Mouse (Mus musculus) heart, embryonic 15.5 days (tissue): ENCODE measurements at regions not wholly inside any gene's neighbourhood (a gene's known extent, or its start where the extent isn't known, plus 50 kb on each side); places are given as distances from the start of the nearest gene placed in this dataset.

ENCODE experiments used
- ATAC-seq: fragments of 200-750 bp; cut with Nextera tagmentation; replicated peaks from 2 replicates; pipeline ENCODE4 v1.8.0; 2017; ENCODE audit warnings: low read depth, moderate TSS enrichment; ENCODE audit not compliant: insufficient number of reproducible peaks, insufficient read depth, low FRiP score
- H3K27ac ChIP-seq: fragments of 300-500 bp; sonication (generic); 2 replicates; pipeline ENCODE4 v1.5.1; 2015; ENCODE audit warnings: mild to moderate bottlenecking, inconsistent platforms
- H3K27me3 ChIP-seq: fragments of 300-500 bp; sonication (generic); 2 replicates; pipeline ENCODE4 v1.6.1; 2015; ENCODE audit warnings: inconsistent platforms
- H3K36me3 ChIP-seq: fragments of 300-500 bp; sonication (generic); 2 replicates; pipeline ENCODE4 v1.6.1; 2015; ENCODE audit warnings: mild to moderate bottlenecking, inconsistent platforms
- H3K4me1 ChIP-seq: fragments of 300-500 bp; sonication (generic); replicated peaks from 2 replicates; pipeline ENCODE4 v1.6.1; 2015; ENCODE audit warnings: inconsistent platforms
- H3K4me2 ChIP-seq: fragments of 300-500 bp; sonication (generic); 2 replicates; pipeline ENCODE4 v1.6.1; 2015; ENCODE audit warnings: inconsistent platforms, mild to moderate bottlenecking, moderate library complexity
- H3K4me3 ChIP-seq: fragments of 300-500 bp; sonication (generic); 2 replicates; pipeline ENCODE4 v1.5.1; 2015; ENCODE audit warnings: mild to moderate bottlenecking, inconsistent platforms
- H3K9ac ChIP-seq: fragments of 300-500 bp; sonication (generic); 2 replicates; pipeline ENCODE4 v1.6.1; 2015; ENCODE audit warnings: mild to moderate bottlenecking, inconsistent platforms
- H3K9me3 ChIP-seq: fragments of 300-500 bp; sonication (generic); replicated peaks from 2 replicates; pipeline ENCODE4 v1.6.1; 2016; ENCODE audit warnings: inconsistent platforms
- WGBS: fragments of 180-500 bp; shearing (Covaris S2); methylation state at CpG from one replicate; pipeline ENCODE4 v1.1.7; 2015; ENCODE audit warnings: mixed read lengths; 5-methylcytosine and 5-hydroxymethylcytosine counted together

- no peaks in the 10 kb centered on the region for H3K27me3 ChIP-seq
- no peak overlapping the region for H3K4me2 ChIP-seq
- no peak for ATAC-seq
- no peaks in the 10 kb centered on the region for H3K9me3 ChIP-seq
- no peaks in the 10 kb centered on the region for H3K4me1 ChIP-seq
- no peak overlapping the region for H3K4me3 ChIP-seq
- H3K9ac ChIP-seq, result no peak overlapping the region
- no peak overlapping the region for H3K27ac ChIP-seq
- no peaks in the 10 kb centered on the region for H3K36me3 ChIP-seq
- 63% methylated on average over 4 of the region's 4 CpGs for WGBS
These were observed 161.7 kb upstream of the Phactr1 start for GRCm38 (mm10) chr13:42518686-42519085.

GRCm38 (mm10) chr13:42522553-42522952 is 157.9 kb upstream of the Phactr1 start:
- no peak overlapping the region for H3K4me2 ChIP-seq
- no peaks in the 10 kb centered on the region for H3K9me3 ChIP-seq
- no peaks in the 10 kb centered on the region for H3K36me3 ChIP-seq
- H3K27me3 ChIP-seq, result no peaks in the 10 kb centered on the region
- no peak overlapping the region for H3K9ac ChIP-seq
- no peak overlapping the region for H3K27ac ChIP-seq
- peaks cover 17% of the 10 kb centered on the region for H3K4me1 ChIP-seq
- no peak overlapping the region for H3K4me3 ChIP-seq
- ATAC-seq, result no peak

GRCm38 (mm10) chr13:42526163-42526562 is 154.3 kb upstream of the Phactr1 start:
- no peak overlapping the region for H3K9ac ChIP-seq
- no peaks in the 10 kb centered on the region for H3K36me3 ChIP-seq
- no peaks in the 10 kb centered on the region for H3K27me3 ChIP-seq
- no peaks in the 10 kb centered on the region for H3K9me3 ChIP-seq
- no peak overlapping the region for H3K4me2 ChIP-seq
- peak overlapping the region; percentile 73 for H3K27ac ChIP-seq
- 14% methylated on average over 4 of the region's 4 CpGs for WGBS
- no peak overlapping the region for H3K4me3 ChIP-seq
- peak; percentile 62; the same call in 1 of the 2 replicates for ATAC-seq
- H3K4me1 ChIP-seq, result peaks cover 17% of the 10 kb centered on the region

GRCm38 (mm10) chr13:42526966-42527365 is 153.5 kb upstream of the Phactr1 start:
- Histone ChIP-seq H3K9me3 (no peaks in the 10 kb centered on the region), H3K4me2 (no peak overlapping the region), H3K4me1 (peaks cover 17% of the 10 kb centered on the region), H3K27ac (peak overlapping the region; percentile 73), H3K27me3 (no peaks in the 10 kb centered on the region), H3K9ac (no peak overlapping the region), H3K36me3 (no peaks in the 10 kb centered on the region), H3K4me3 (no peak overlapping the region)
- peak; percentile 62; the same call in 1 of the 2 replicates for ATAC-seq
- 30% methylated on average over 8 of the region's 8 CpGs for WGBS

- no peak overlapping the region for H3K27ac ChIP-seq
- H3K4me1 ChIP-seq, result peaks cover 17% of the 10 kb centered on the region
- WGBS, result 80% methylated on average over 2 of the region's 2 CpGs
- no peaks in the 10 kb centered on the region for H3K9me3 ChIP-seq
- no peak for ATAC-seq
- H3K4me2 ChIP-seq, result no peak overlapping the region
- no peaks in the 10 kb centered on the region for H3K27me3 ChIP-seq
- H3K36me3 ChIP-seq, result no peaks in the 10 kb centered on the region
- H3K4me3 ChIP-seq, result no peak overlapping the region
- no peak overlapping the region for H3K9ac ChIP-seq
These were observed 152.3 kb upstream of the Phactr1 start for GRCm38 (mm10) chr13:42528169-42528568.

GRCm38 (mm10) chr13:42536501-42537210 is 143.8 kb upstream of the Phactr1 start:
- H3K4me2 ChIP-seq, result no peak overlapping the region
- WGBS, result 52% methylated on average over 7 of the region's 7 CpGs
- no peak overlapping the region for H3K9ac ChIP-seq
- no peaks in the 10 kb centered on the region for H3K4me1 ChIP-seq
- H3K9me3 ChIP-seq, result 0 out of 2 replicates have a peak, but pooled peaks cover 5% of the 10 kb centered on the region
- H3K27ac ChIP-seq, result 0 out of 2 replicates have a peak overlapping the region, but pooled peaks have one; percentile 7
- no peaks in the 10 kb centered on the region for H3K27me3 ChIP-seq
- H3K4me3 ChIP-seq, result no peak overlapping the region
- no peak for ATAC-seq
- H3K36me3 ChIP-seq, result 0 out of 2 replicates have a peak, but pooled peaks cover 3% of the 10 kb centered on the region

- Histone ChIP-seq H3K27ac (no peak overlapping the region), H3K27me3 (no peaks in the 10 kb centered on the region), H3K9ac (no peak overlapping the region), H3K9me3 (0 out of 2 replicates have a peak, but pooled peaks cover 5% of the 10 kb centered on the region), H3K4me2 (no peak overlapping the region), H3K4me1 (no peaks in the 10 kb centered on the region), H3K36me3 (0 out of 2 replicates have a peak, but pooled peaks cover 3% of the 10 kb centered on the region), H3K4me3 (no peak overlapping the region)
- ATAC-seq, result no peak
- 76% methylated on average over 2 of the region's 2 CpGs for WGBS
These were observed 142.4 kb upstream of the Phactr1 start for GRCm38 (mm10) chr13:42538046-42538445.

- H3K4me3 ChIP-seq, result no peak overlapping the region
- no peak overlapping the region for H3K4me2 ChIP-seq
- 56% methylated on average over 4 of the region's 4 CpGs for WGBS
- 0 out of 2 replicates have a peak, but pooled peaks cover 3% of the 10 kb centered on the region for H3K36me3 ChIP-seq
- H3K9ac ChIP-seq, result no peak overlapping the region
- ATAC-seq, result peak; percentile 53; the same call in 1 of the 2 replicates
- H3K27me3 ChIP-seq, result no peaks in the 10 kb centered on the region
- 0 out of 2 replicates have a peak, but pooled peaks cover 5% of the 10 kb centered on the region for H3K9me3 ChIP-seq
- H3K4me1 ChIP-seq, result peaks cover 15% of the 10 kb centered on the region
- H3K27ac ChIP-seq, result no peak overlapping the region
These were observed 135.8 kb upstream of the Phactr1 start for GRCm38 (mm10) chr13:42544536-42545094.

GRCm38 (mm10) chr13:42546389-42546788 is 134.0 kb upstream of the Phactr1 start:
- Histone ChIP-seq H3K9me3 (no peaks in the 10 kb centered on the region), H3K27ac (no peak overlapping the region), H3K36me3 (no peaks in the 10 kb centered on the region), H3K4me1 (peaks cover 15% of the 10 kb centered on the region), H3K27me3 (no peaks in the 10 kb centered on the region), H3K4me2 (no peak overlapping the region), H3K4me3 (no peak overlapping the region), H3K9ac (no peak overlapping the region)
- WGBS, result 69% methylated on average over 4 of the region's 4 CpGs
- no peak for ATAC-seq

- ATAC-seq, result no peak
- Histone ChIP-seq H3K4me1 (peaks cover 15% of the 10 kb centered on the region), H3K27ac (no peak overlapping the region), H3K9me3 (no peaks in the 10 kb centered on the region), H3K9ac (no peak overlapping the region), H3K27me3 (no peaks in the 10 kb centered on the region), H3K4me2 (no peak overlapping the region), H3K4me3 (no peak overlapping the region), H3K36me3 (no peaks in the 10 kb centered on the region)
- 76% methylated on average over 10 of the region's 10 CpGs for WGBS
These were observed 133.6 kb upstream of the Phactr1 start for GRCm38 (mm10) chr13:42546851-42547250.

GRCm38 (mm10) chr13:42549021-42549559 is 131.3 kb upstream of the Phactr1 start:
- no peaks in the 10 kb centered on the region for H3K27me3 ChIP-seq

More at GRCm38 (mm10) chr13:42549021-42549559, 131.3 kb upstream of the Phactr1 start:
- no peak overlapping the region for H3K9ac ChIP-seq
- H3K4me1 ChIP-seq, result peaks cover 15% of the 10 kb centered on the region
- no peak overlapping the region for H3K4me3 ChIP-seq
- 31% methylated on average over 5 of the region's 5 CpGs for WGBS
- no peaks in the 10 kb centered on the region for H3K36me3 ChIP-seq
- no peak for ATAC-seq
- H3K9me3 ChIP-seq, result no peaks in the 10 kb centered on the region
- H3K27ac ChIP-seq, result peak overlapping the region; percentile 66
- H3K4me2 ChIP-seq, result no peak overlapping the region
